Mouse (Mus musculus): ENCODE measurements around the gene Fam20c. TPM values are rescaled to one million over a fixed set of nuclear protein-coding genes. Genes with fewer than 3 reads are reported as not detected.

The Fam20c gene
- polyA plus RNA-seq, 1 experiment from 2014 or later, result 51.2 TPM

GRCm38 (mm10) chr5:138809767-138810166 is 55.5 kb downstream of the Fam20c start:
- Histone ChIP-seq H3K4me2 (ENCODE audit: low read length) (no peak overlapping the region), H3K4me3 (replicated peaks; ENCODE audit: low read depth, low read length) (no peak overlapping the region), H3K27ac (replicated peaks; ENCODE audit: low read depth, low read length) (no peak overlapping the region), H3K27me3 (ENCODE audit: control insufficient read depth, insufficient read depth, low read length) (no peaks in the 10 kb centered on the region), H3K9me3 (ENCODE audit: control insufficient read depth, low read length) (no peaks in the 10 kb centered on the region), H3K9ac (replicated peaks; ENCODE audit: low read length) (no peak overlapping the region), H3K4me1 (ENCODE audit: control insufficient read depth, insufficient read depth, low read length) (no peaks in the 10 kb centered on the region), H3K36me3 (ENCODE audit: control insufficient read depth, insufficient read depth, low read length) (peaks cover 54% of the 10 kb centered on the region)
- no peak for ATAC-seq (ENCODE audit: low FRiP score, low TSS enrichment)
- no peak for DNase-seq
- 95% methylated on average over 6 of the region's 6 CpGs for WGBS

DNA sequence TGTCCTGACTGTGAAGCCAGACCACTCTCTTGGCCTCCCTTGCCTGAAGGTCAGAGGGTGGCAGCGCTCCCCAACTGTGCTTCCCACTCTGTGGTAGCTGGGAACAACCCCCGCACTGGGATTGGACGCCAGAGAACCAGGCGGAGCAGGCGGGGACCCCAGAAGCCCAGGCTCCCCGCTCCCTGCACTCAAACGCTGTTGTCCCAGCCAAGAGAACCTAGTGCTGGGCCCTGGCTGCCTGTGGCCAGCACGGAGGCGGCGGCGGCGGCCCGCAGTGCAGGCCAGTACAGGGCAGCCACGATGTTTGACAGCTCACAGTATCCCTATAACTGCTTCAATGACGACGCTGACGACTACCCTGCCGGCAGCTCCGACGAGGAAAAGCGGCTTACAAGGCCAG is 65.5 kb downstream of the Fam20c start, which contains the start of gene Gm5294:
Gm5294 (plus strand) TSS at position 301 of the 400 bp plus-strand sequence.
- Histone ChIP-seq H3K4me3 (replicated peaks; ENCODE audit: low read depth, low read length) (0 out of 2 replicates have a peak within 1 kb of the TSS, but pooled peaks have one; percentile 11), H3K36me3 (ENCODE audit: control insufficient read depth, insufficient read depth, low read length) (no peaks in the 10 kb centered on the region), H3K4me1 (ENCODE audit: control insufficient read depth, insufficient read depth, low read length) (no peaks in the 10 kb centered on the region), H3K27me3 (ENCODE audit: control insufficient read depth, insufficient read depth, low read length) (peaks cover 36% of the 10 kb centered on the region), H3K9me3 (ENCODE audit: control insufficient read depth, low read length) (no peaks in the 10 kb centered on the region), H3K9ac (replicated peaks; ENCODE audit: low read length) (no peak within 1 kb of the TSS), H3K27ac (replicated peaks; ENCODE audit: low read depth, low read length) (no peak within 1 kb of the TSS), H3K4me2 (ENCODE audit: low read length) (peak within 1 kb of the TSS; percentile 40)
- ATAC-seq (ENCODE audit: low FRiP score, low TSS enrichment) (no peak), DNase-seq (no peak)
- WGBS, result 7% methylated on average over 21 of the region's 21 CpGs

DNA sequence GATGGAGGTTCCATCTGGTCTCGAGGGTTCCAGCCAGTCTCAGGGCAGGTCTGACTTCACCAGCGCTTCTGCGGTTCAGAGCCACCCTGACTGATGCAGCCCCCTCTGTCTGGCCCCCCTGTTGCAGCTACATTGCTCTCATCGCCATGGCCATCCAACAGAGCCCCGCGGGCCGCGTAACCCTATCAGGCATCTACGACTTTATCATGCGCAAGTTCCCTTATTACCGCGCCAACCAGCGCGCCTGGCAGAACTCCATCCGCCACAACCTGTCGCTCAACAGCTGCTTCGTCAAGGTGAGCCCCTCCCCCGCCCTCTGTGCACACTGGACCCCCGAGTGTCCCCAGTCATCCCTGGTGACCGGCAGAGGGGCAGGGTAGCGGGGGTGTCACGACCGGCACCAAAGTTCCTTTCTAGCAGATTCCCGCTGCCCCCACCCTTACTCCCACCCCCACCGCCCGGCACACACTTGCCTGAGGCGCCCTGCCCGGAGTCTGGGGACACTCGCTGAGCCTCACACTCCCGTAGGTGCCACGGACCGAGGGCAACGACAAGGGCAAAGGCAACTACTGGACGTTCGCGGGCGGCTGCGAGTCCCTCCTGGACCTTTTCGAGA is 66.5 kb downstream of the Fam20c start:
- DNase-seq, result peak; percentile 40
- H3K4me1 ChIP-seq (ENCODE audit: control insufficient read depth, insufficient read depth, low read length), result no peaks in the 10 kb centered on the region
- H3K27ac ChIP-seq (replicated peaks; ENCODE audit: low read depth, low read length), result no peak overlapping the region
- 4% methylated on average over 39 of the region's 39 CpGs for WGBS
- 0 out of 2 replicates have a peak overlapping the region, but pooled peaks have one; percentile 11 for H3K4me3 ChIP-seq (replicated peaks; ENCODE audit: low read depth, low read length)
- H3K4me2 ChIP-seq (ENCODE audit: low read length), result peak overlapping the region; percentile 40
- no peak overlapping the region for H3K9ac ChIP-seq (replicated peaks; ENCODE audit: low read length)
- no peaks in the 10 kb centered on the region for H3K9me3 ChIP-seq (ENCODE audit: control insufficient read depth, low read length)
- no peaks in the 10 kb centered on the region for H3K36me3 ChIP-seq (ENCODE audit: control insufficient read depth, insufficient read depth, low read length)
- ATAC-seq (ENCODE audit: low FRiP score, low TSS enrichment), result no peak
- H3K27me3 ChIP-seq (ENCODE audit: control insufficient read depth, insufficient read depth, low read length), result peaks cover 36% of the 10 kb centered on the region

DNA sequence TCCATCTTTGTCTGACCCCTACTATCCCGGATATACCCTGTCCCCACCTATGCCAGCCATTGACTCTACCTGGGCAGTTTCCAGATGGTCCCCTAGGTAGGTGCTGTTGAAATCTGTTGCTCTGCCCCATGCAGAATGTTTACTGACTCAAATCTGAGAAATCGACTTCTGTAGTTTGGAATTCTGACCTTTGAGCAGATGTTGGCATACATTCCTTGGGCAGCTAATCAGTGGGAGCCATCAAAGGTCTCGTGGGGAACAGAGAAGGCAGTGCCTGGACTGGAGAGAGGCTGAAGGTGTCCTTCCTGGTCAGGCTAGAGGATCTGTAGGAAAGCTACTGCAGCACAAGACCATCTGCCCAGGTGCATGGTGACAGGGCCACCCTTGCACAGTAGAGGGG is 70.8 kb downstream of the Fam20c start:
- no peak overlapping the region for H3K27ac ChIP-seq (replicated peaks; ENCODE audit: low read depth, low read length)
- H3K4me2 ChIP-seq (ENCODE audit: low read length), result no peak overlapping the region
- DNase-seq, result no peak
- WGBS, result 74% methylated on average over 3 of the region's 3 CpGs
- peaks cover 22% of the 10 kb centered on the region for H3K27me3 ChIP-seq (ENCODE audit: control insufficient read depth, insufficient read depth, low read length)
- H3K4me1 ChIP-seq (ENCODE audit: control insufficient read depth, insufficient read depth, low read length), result no peaks in the 10 kb centered on the region
- no peak overlapping the region for H3K9ac ChIP-seq (replicated peaks; ENCODE audit: low read length)
- no peak overlapping the region for H3K4me3 ChIP-seq (replicated peaks; ENCODE audit: low read depth, low read length)
- no peaks in the 10 kb centered on the region for H3K9me3 ChIP-seq (ENCODE audit: control insufficient read depth, low read length)
- ATAC-seq (ENCODE audit: low FRiP score, low TSS enrichment), result no peak
- no peaks in the 10 kb centered on the region for H3K36me3 ChIP-seq (ENCODE audit: control insufficient read depth, insufficient read depth, low read length)

- H3K9ac ChIP-seq (replicated peaks; ENCODE audit: low read length), result no peak overlapping the region
- DNase-seq (peak; percentile 40), ATAC-seq (ENCODE audit: low FRiP score, low TSS enrichment) (no peak)
- H3K4me2 ChIP-seq (ENCODE audit: low read length), result no peak overlapping the region
- no peak overlapping the region for H3K4me3 ChIP-seq (replicated peaks; ENCODE audit: low read depth, low read length)
- 48% methylated on average over 6 of the region's 6 CpGs for WGBS
- no peaks in the 10 kb centered on the region for H3K36me3 ChIP-seq (ENCODE audit: control insufficient read depth, insufficient read depth, low read length)
- 0 out of 2 replicates have a peak, but pooled peaks cover 2% of the 10 kb centered on the region for H3K4me1 ChIP-seq (ENCODE audit: control insufficient read depth, insufficient read depth, low read length)
- no peaks in the 10 kb centered on the region for H3K27me3 ChIP-seq (ENCODE audit: control insufficient read depth, insufficient read depth, low read length)
- no peak overlapping the region for H3K27ac ChIP-seq (replicated peaks; ENCODE audit: low read depth, low read length)
- H3K9me3 ChIP-seq (ENCODE audit: control insufficient read depth, low read length), result no peaks in the 10 kb centered on the region
These were observed 79.1 kb downstream of the Fam20c start for GRCm38 (mm10) chr5:138833406-138833805.

DNA sequence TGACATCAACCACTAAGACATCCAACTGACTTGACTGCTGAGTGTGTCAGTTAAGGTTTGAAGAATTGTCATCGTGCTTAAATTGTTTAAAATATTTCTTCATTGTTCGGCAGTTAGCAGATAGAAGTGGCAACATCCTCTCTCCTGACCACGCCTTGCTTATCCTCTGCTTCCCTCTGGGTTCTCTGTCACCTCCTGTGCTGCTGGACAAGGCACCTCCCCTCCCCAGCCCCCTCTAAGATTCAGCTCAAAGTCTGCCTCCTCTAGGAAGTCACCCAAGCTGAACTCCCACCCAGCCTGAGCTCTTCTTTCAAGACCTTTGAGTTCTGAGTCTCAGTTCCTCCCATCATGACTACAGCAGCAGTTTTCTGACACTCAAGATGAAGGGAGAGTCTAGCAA is 80.6 kb downstream of the Fam20c start:
- H3K4me1 ChIP-seq (ENCODE audit: control insufficient read depth, insufficient read depth, low read length), result 0 out of 2 replicates have a peak, but pooled peaks cover 2% of the 10 kb centered on the region
- no peaks in the 10 kb centered on the region for H3K27me3 ChIP-seq (ENCODE audit: control insufficient read depth, insufficient read depth, low read length)
- H3K9ac ChIP-seq (replicated peaks; ENCODE audit: low read length), result no peak overlapping the region
- no peak for DNase-seq
- no peak overlapping the region for H3K4me3 ChIP-seq (replicated peaks; ENCODE audit: low read depth, low read length)
- H3K4me2 ChIP-seq (ENCODE audit: low read length), result no peak overlapping the region
- no peak for ATAC-seq (ENCODE audit: low FRiP score, low TSS enrichment)
- WGBS, result 89% methylated on average over 3 of the region's 3 CpGs
- H3K27ac ChIP-seq (replicated peaks; ENCODE audit: low read depth, low read length), result no peak overlapping the region
- no peaks in the 10 kb centered on the region for H3K36me3 ChIP-seq (ENCODE audit: control insufficient read depth, insufficient read depth, low read length)
- no peaks in the 10 kb centered on the region for H3K9me3 ChIP-seq (ENCODE audit: control insufficient read depth, low read length)

GRCm38 (mm10) chr5:138840981-138841380 is 86.7 kb downstream of the Fam20c start:
- no peak for ATAC-seq (ENCODE audit: low FRiP score, low TSS enrichment)

GRCm38 (mm10) chr5:138843168-138843824 is 89.0 kb downstream of the Fam20c start:
- Histone ChIP-seq H3K4me2 (ENCODE audit: low read length) (no peak overlapping the region), H3K27me3 (ENCODE audit: control insufficient read depth, insufficient read depth, low read length) (no peaks in the 10 kb centered on the region), H3K4me1 (ENCODE audit: control insufficient read depth, insufficient read depth, low read length) (no peaks in the 10 kb centered on the region), H3K36me3 (ENCODE audit: control insufficient read depth, insufficient read depth, low read length) (no peaks in the 10 kb centered on the region), H3K27ac (replicated peaks; ENCODE audit: low read depth, low read length) (no peak overlapping the region), H3K9ac (replicated peaks; ENCODE audit: low read length) (no peak overlapping the region), H3K4me3 (replicated peaks; ENCODE audit: low read depth, low read length) (no peak overlapping the region), H3K9me3 (ENCODE audit: control insufficient read depth, low read length) (no peaks in the 10 kb centered on the region)
- ATAC-seq (ENCODE audit: low FRiP score, low TSS enrichment), result no peak
- no peak for DNase-seq
- 76% methylated on average over 9 of the region's 9 CpGs for whole genome bisulfite sequencing

More at GRCm38 (mm10) chr5:138840981-138841380, 86.7 kb downstream of the Fam20c start:
- Histone ChIP-seq H3K4me3 (replicated peaks; ENCODE audit: low read depth, low read length) (no peak overlapping the region), H3K27me3 (ENCODE audit: control insufficient read depth, insufficient read depth, low read length) (no peaks in the 10 kb centered on the region), H3K9ac (replicated peaks; ENCODE audit: low read length) (no peak overlapping the region), H3K4me1 (ENCODE audit: control insufficient read depth, insufficient read depth, low read length) (no peaks in the 10 kb centered on the region), H3K9me3 (ENCODE audit: control insufficient read depth, low read length) (no peaks in the 10 kb centered on the region), H3K36me3 (ENCODE audit: control insufficient read depth, insufficient read depth, low read length) (no peaks in the 10 kb centered on the region), H3K27ac (replicated peaks; ENCODE audit: low read depth, low read length) (no peak overlapping the region), H3K4me2 (ENCODE audit: low read length) (no peak overlapping the region)
- no peak for DNase-seq
- 94% methylated on average over 4 of the region's 4 CpGs for WGBS

GRCm38 (mm10) chr5:138846506-138846905 is 92.2 kb downstream of the Fam20c start:
- Histone ChIP-seq H3K27me3 (ENCODE audit: control insufficient read depth, insufficient read depth, low read length) (no peaks in the 10 kb centered on the region), H3K27ac (replicated peaks; ENCODE audit: low read depth, low read length) (no peak overlapping the region), H3K9ac (replicated peaks; ENCODE audit: low read length) (no peak overlapping the region), H3K36me3 (ENCODE audit: control insufficient read depth, insufficient read depth, low read length) (no peaks in the 10 kb centered on the region), H3K4me2 (ENCODE audit: low read length) (no peak overlapping the region), H3K4me1 (ENCODE audit: control insufficient read depth, insufficient read depth, low read length) (no peaks in the 10 kb centered on the region), H3K9me3 (ENCODE audit: control insufficient read depth, low read length) (no peaks in the 10 kb centered on the region), H3K4me3 (replicated peaks; ENCODE audit: low read depth, low read length) (no peak overlapping the region)
- DNase-seq (no peak), ATAC-seq (ENCODE audit: low FRiP score, low TSS enrichment) (no peak)
- WGBS, result 83% methylated on average over 4 of the region's 4 CpGs
